ENCODE assay signal across 29 mouse cellular contexts in genomic region chr8:109214247-109214646, GRCm38 (mm10).
DNase-seq lines count a peak whose midpoint lies in the region; ATAC-seq and TF ChIP-seq lines count a peak whose summit lies in the region.
"Had no signal": no experiment of that assay in that cellular context is flagged by ENCODE, and none has a peak within 500 bp of the region (broad histone marks: within the 10 kb centered on the region; RNA-seq: fewer than 3 reads in every experiment).

No protein-coding gene starts in this region.

- H3K27ac ChIP-seq in forebrain, embryonic 12.5 days, result peak overlapping the region; percentile 56; the same call in 1 of the 2 replicates
- no peak overlapping the region for H3K27ac ChIP-seq in forebrain, embryonic 13.5 days
- peak overlapping the region; percentile 14; the same call in 1 of the 2 replicates for H3K27ac ChIP-seq in midbrain, embryonic 14.5 days (replicated peaks; ENCODE audit: low read depth, low read length)
- H3K27ac ChIP-seq in midbrain, postnatal 0 days (ENCODE audit: low read depth, low read length), result no peak overlapping the region
- peak overlapping the region; percentile 38; the same call in 1 of the 2 replicates for H3K27ac ChIP-seq in midbrain, embryonic 15.5 days
- peak overlapping the region; percentile 54 for H3K27ac ChIP-seq in neural tube, embryonic 15.5 days (replicated peaks)
- H3K27ac ChIP-seq: embryonic facial prominence, embryonic 12.5 days; heart, embryonic 13.5 days; kidney, postnatal 0 days; liver, embryonic 14.5 days; macrophage had no signal

- no peaks in the 10 kb centered on the region for H3K36me3 ChIP-seq in forebrain, embryonic 12.5 days (replicated peaks)
- no peaks in the 10 kb centered on the region for H3K36me3 ChIP-seq in forebrain, embryonic 13.5 days (ENCODE audit: poor library complexity, severe bottlenecking)
- no peaks in the 10 kb centered on the region for H3K36me3 ChIP-seq in midbrain, embryonic 14.5 days (ENCODE audit: control insufficient read depth, insufficient read depth, low read length)
- no peaks in the 10 kb centered on the region for H3K36me3 ChIP-seq in midbrain, postnatal 0 days (ENCODE audit: insufficient read depth, low read length)
- H3K36me3 ChIP-seq in midbrain, embryonic 15.5 days (replicated peaks), result no peaks in the 10 kb centered on the region
- no peaks in the 10 kb centered on the region for H3K36me3 ChIP-seq in neural tube, embryonic 15.5 days
- H3K36me3 ChIP-seq: embryonic facial prominence, embryonic 12.5 days; heart, embryonic 13.5 days had no signal

- WGBS in forebrain, embryonic 12.5 days, result 73% methylated on average over 8 of the region's 8 CpGs
- WGBS in forebrain, embryonic 13.5 days, result 72% methylated on average over 8 of the region's 8 CpGs
- WGBS in midbrain, embryonic 14.5 days, result 70% methylated on average over 8 of the region's 8 CpGs
- WGBS in midbrain, postnatal 0 days, result 65% methylated on average over 8 of the region's 8 CpGs
- WGBS in midbrain, embryonic 15.5 days, result 63% methylated on average over 8 of the region's 8 CpGs
- 38% methylated on average over 8 of the region's 8 CpGs for WGBS in neural tube, embryonic 15.5 days

- intact Hi-C loops in heart, postnatal 36 days (cut with DNase I), result no loop called here

- no peak for ATAC-seq in forebrain, embryonic 12.5 days (ENCODE audit: low FRiP score)
- ATAC-seq in forebrain, embryonic 13.5 days, result no peak
- no peak for ATAC-seq in midbrain, embryonic 14.5 days (ENCODE audit: low FRiP score, low TSS enrichment)
- no peak for ATAC-seq in midbrain, postnatal 0 days (ENCODE audit: low FRiP score)
- ATAC-seq in midbrain, embryonic 15.5 days (replicated peaks), result no peak
- no peak for ATAC-seq in neural tube, embryonic 15.5 days (ENCODE audit: low FRiP score)
- ATAC-seq: activated CD4-positive, CD25-positive, alpha-beta regulatory T cell, adult 4 months; forebrain, embryonic 16.5 days; intestine, embryonic 16.5 days had no signal

- peaks cover 9% of the 10 kb centered on the region for H3K4me1 ChIP-seq in forebrain, embryonic 12.5 days
- peaks cover 11% of the 10 kb centered on the region for H3K4me1 ChIP-seq in forebrain, embryonic 13.5 days
- peaks cover 19% of the 10 kb centered on the region for H3K4me1 ChIP-seq in midbrain, embryonic 14.5 days (ENCODE audit: control insufficient read depth, insufficient read depth, low read length)
- no peaks in the 10 kb centered on the region for H3K4me1 ChIP-seq in midbrain, postnatal 0 days (ENCODE audit: insufficient read depth, low read length)
- peaks cover 14% of the 10 kb centered on the region for H3K4me1 ChIP-seq in midbrain, embryonic 15.5 days
- peaks cover 14% of the 10 kb centered on the region for H3K4me1 ChIP-seq in neural tube, embryonic 15.5 days
- H3K4me1 ChIP-seq: embryonic facial prominence, embryonic 12.5 days; heart, embryonic 13.5 days had no signal

- H3K4me2 ChIP-seq in forebrain, embryonic 12.5 days, result no peak overlapping the region
- no peak overlapping the region for H3K4me2 ChIP-seq in forebrain, embryonic 13.5 days
- H3K4me2 ChIP-seq in midbrain, embryonic 14.5 days (ENCODE audit: low read length), result no peak overlapping the region
- no peak overlapping the region for H3K4me2 ChIP-seq in midbrain, postnatal 0 days (ENCODE audit: low read depth, low read length, poor library complexity, severe bottlenecking)
- no peak overlapping the region for H3K4me2 ChIP-seq in midbrain, embryonic 15.5 days
- H3K4me2 ChIP-seq in neural tube, embryonic 15.5 days, result peak overlapping the region; percentile 4; the same call in 1 of the 2 replicates
- H3K4me2 ChIP-seq: embryonic facial prominence, embryonic 12.5 days; heart, embryonic 13.5 days had no signal

- H3K9ac ChIP-seq in forebrain, embryonic 12.5 days, result no peak overlapping the region
- H3K9ac ChIP-seq in forebrain, embryonic 13.5 days, result no peak overlapping the region
- no peak overlapping the region for H3K9ac ChIP-seq in midbrain, embryonic 14.5 days (replicated peaks; ENCODE audit: low read length)
- no peak overlapping the region for H3K9ac ChIP-seq in midbrain, postnatal 0 days (replicated peaks; ENCODE audit: low read length, poor library complexity, severe bottlenecking)
- H3K9ac ChIP-seq in midbrain, embryonic 15.5 days, result no peak overlapping the region; the same call in 1 of the 2 replicates
- H3K9ac ChIP-seq in neural tube, embryonic 15.5 days (replicated peaks), result no peak overlapping the region
- H3K9ac ChIP-seq: embryonic facial prominence, embryonic 12.5 days; heart, embryonic 13.5 days; liver, embryonic 14.5 days had no signal

- no peak for TF ChIP-seq CTCF in midbrain, postnatal 0 days (IDR thresholded peaks at IDR 0.05)

- DNase-seq in midbrain, embryonic 14.5 days, result peak; percentile 49
- no peak for DNase-seq in midbrain, postnatal 0 days (ENCODE audit: low spot score)
- DNase-seq in frontal cortex, postnatal 36 days (ENCODE audit: low spot score in 2 of 2), result no peak
- no peak for DNase-seq in heart, postnatal 36 days
- DNase-seq: adrenal gland, adult 2 months; adrenal gland, postnatal 36 days; cerebellum, adult 8-10 months; cerebellum, postnatal 36 days; gastrocnemius, postnatal 10 days; heart, postnatal 10 days; kidney, adult 8-10 months; liver; lung, adult 2 months; lung, postnatal 10 days; right cerebral cortex, postnatal 14 days; thymus, postnatal 4 days had no signal

- no peaks in the 10 kb centered on the region for H3K9me3 ChIP-seq in forebrain, embryonic 12.5 days
- no peaks in the 10 kb centered on the region for H3K9me3 ChIP-seq in forebrain, embryonic 13.5 days (replicated peaks)
- H3K9me3 ChIP-seq in midbrain, embryonic 14.5 days (ENCODE audit: control insufficient read depth, low read length), result no peaks in the 10 kb centered on the region
- H3K9me3 ChIP-seq in midbrain, postnatal 0 days (ENCODE audit: low read length), result no peaks in the 10 kb centered on the region
- no peaks in the 10 kb centered on the region for H3K9me3 ChIP-seq in midbrain, embryonic 15.5 days
- H3K9me3 ChIP-seq in neural tube, embryonic 15.5 days (replicated peaks), result no peaks in the 10 kb centered on the region
- H3K9me3 ChIP-seq: embryonic facial prominence, embryonic 12.5 days; heart, embryonic 13.5 days had no signal

- H3K27me3 ChIP-seq in forebrain, embryonic 12.5 days, result peaks cover 18% of the 10 kb centered on the region
- H3K27me3 ChIP-seq in forebrain, embryonic 13.5 days, result peaks cover 24% of the 10 kb centered on the region
- H3K27me3 ChIP-seq in midbrain, embryonic 14.5 days (ENCODE audit: control insufficient read depth, insufficient read depth, low read length), result no peaks in the 10 kb centered on the region
- no peaks in the 10 kb centered on the region for H3K27me3 ChIP-seq in midbrain, postnatal 0 days (ENCODE audit: insufficient read depth, low read length)
- no peaks in the 10 kb centered on the region for H3K27me3 ChIP-seq in midbrain, embryonic 15.5 days (replicated peaks)
- H3K27me3 ChIP-seq in neural tube, embryonic 15.5 days (replicated peaks), result no peaks in the 10 kb centered on the region
- H3K27me3 ChIP-seq: CH12.LX; embryonic facial prominence, embryonic 12.5 days; heart, embryonic 13.5 days had no signal

- no peak overlapping the region for H3K4me3 ChIP-seq in forebrain, embryonic 12.5 days (replicated peaks)
- no peak overlapping the region for H3K4me3 ChIP-seq in forebrain, embryonic 13.5 days
- H3K4me3 ChIP-seq in midbrain, embryonic 14.5 days (replicated peaks; ENCODE audit: low read depth, low read length), result no peak overlapping the region
- H3K4me3 ChIP-seq in midbrain, postnatal 0 days (ENCODE audit: low read depth, low read length), result no peak overlapping the region
- no peak overlapping the region for H3K4me3 ChIP-seq in midbrain, embryonic 15.5 days
- no peak overlapping the region for H3K4me3 ChIP-seq in neural tube, embryonic 15.5 days (replicated peaks)
- H3K4me3 ChIP-seq: embryonic facial prominence, embryonic 12.5 days; heart, embryonic 13.5 days had no signal

Comparison
In these comparisons a context has a peak if more than half of its experiments do, and no peak if none do; other contexts are left out.
1. H3K27ac ChIP-seq: peak in forebrain, embryonic 12.5 days (single experiment), midbrain, embryonic 14.5 days (single experiment), midbrain, embryonic 15.5 days (single experiment) and neural tube, embryonic 15.5 days (single experiment); none in forebrain, embryonic 13.5 days (single experiment) and midbrain, postnatal 0 days (single experiment).